Mouse (Mus musculus) heart, adult 2 months (tissue): ENCODE measurements around the gene Nrbf2. TPM values are rescaled to one million over a fixed set of nuclear protein-coding genes. Genes with fewer than 3 reads are reported as not detected.

Experiments used
- DNase-seq, 2 experiments: peaks; one replicate each; pipeline ENCODE4 v3.0.0; 2021
- H3K27ac ChIP-seq: fragments of 200-600 bp; 2 replicates; pipeline ENCODE4 v1.8.1; 2022
- H3K27me3 ChIP-seq: fragments of 200-500 bp; 2 replicates; pipeline ENCODE4 v1.6.1; 2012; ENCODE audit warnings: mild to moderate bottlenecking, low read length, inconsistent platforms, mixed read lengths; ENCODE audit not compliant: control insufficient read depth, insufficient read depth
- H3K36me3 ChIP-seq: fragments of 200-500 bp; 2 replicates; pipeline ENCODE4 v1.6.1; 2012; ENCODE audit warnings: low read length, inconsistent platforms; ENCODE audit not compliant: control insufficient read depth, insufficient read depth
- H3K4me1 ChIP-seq: fragments of 200-500 bp; 2 replicates; pipeline ENCODE4 v1.6.1; 2011; ENCODE audit warnings: low read length; ENCODE audit not compliant: control insufficient read depth, insufficient read depth
- H3K4me3 ChIP-seq: fragments of 200-600 bp; 2 replicates; pipeline ENCODE4 v1.8.1; 2022
- H3K79me2 ChIP-seq: fragments of 200-500 bp; replicated peaks from 2 replicates; pipeline ENCODE4 v1.6.1; 2012; ENCODE audit warnings: mild to moderate bottlenecking, inconsistent platforms, low read length, moderate library complexity, mixed read lengths; ENCODE audit not compliant: control insufficient read depth, insufficient read depth
- H3K9ac ChIP-seq: fragments of 200-500 bp; 2 replicates; pipeline ENCODE4 v1.6.1; 2012; ENCODE audit warnings: low read depth, mild to moderate bottlenecking, control low read depth, inconsistent platforms, low read length, mixed read lengths
- CTCF ChIP-seq: fragments of 200-600 bp; IDR thresholded peaks from 2 replicates; pipeline ENCODE4 v1.8.1; 2022; ENCODE audit warnings: antibody characterized with exemption, mild to moderate bottlenecking, moderate library complexity
- EP300 ChIP-seq: fragments of 200-500 bp; IDR thresholded peaks from 2 replicates; pipeline ENCODE4 v1.6.1; 2011; ENCODE audit warnings: low read depth, low read length, control low read depth; ENCODE audit not compliant: insufficient read depth
- POLR2A ChIP-seq: fragments of 200-500 bp; IDR thresholded peaks from 2 replicates; pipeline ENCODE4 v1.6.1; 2011; ENCODE audit warnings: mild to moderate bottlenecking, low read depth, low read length, control low read depth; ENCODE audit not compliant: insufficient read depth
- WGBS: fragments of 180-500 bp; shearing (Covaris S2); methylation state at CpG from one replicate; pipeline ENCODE4 v1.1.7; 2018; 5-methylcytosine and 5-hydroxymethylcytosine counted together
- intact Hi-C: fragments of 180-260 bp; cut with DNase I; formaldehyde crosslinking; loops from one replicate; pipeline ENCODE4 v1.15.1; 2025
- polyA plus RNA-seq: library from polyadenylated mRNA; depleted of rRNA; stranded (reverse); fragments of >200 nt; gene quantifications from 2 replicates; pipeline ENCODE4 v1.2.3, GENCODE M21; 2012
- total RNA-seq, 2 experiments: library from RNA; stranded (reverse); gene quantifications; 2 replicates each; pipeline ENCODE4 v1.2.3; 2021

The Nrbf2 gene
- total and polyA plus RNA-seq, 3 experiments, result 3.7 to 8.7 (median 5.4) TPM

- TF ChIP-seq CTCF (no peak), EP300 (no peak), POLR2A (no peak)
- intact Hi-C loops, result no loop called here
- Histone ChIP-seq H3K27me3 (no peaks in the 10 kb centered on the region), H3K36me3 (no peaks in the 10 kb centered on the region), H3K4me3 (no peak overlapping the region), H3K9ac (no peak overlapping the region), H3K79me2 (no peaks in the 10 kb centered on the region), H3K4me1 (no peaks in the 10 kb centered on the region; the same call in 1 of the 2 replicates), H3K27ac (no peak overlapping the region)
- 34% methylated on average over 17 of the region's 17 CpGs for WGBS
- DNase-seq, result no peak
Measured at GRCm38 (mm10) chr10:67320207-67320859, 35.2 kb upstream of the Nrbf2 start.

GRCm38 (mm10) chr10:67319016-67319725, 34.1 kb upstream of the Nrbf2 start:
- H3K36me3 ChIP-seq, result no peaks in the 10 kb centered on the region
- no peak overlapping the region for H3K9ac ChIP-seq
- H3K4me1 ChIP-seq, result no peaks in the 10 kb centered on the region; the same call in 1 of the 2 replicates
- DNase-seq, result no peak
- H3K79me2 ChIP-seq, result no peaks in the 10 kb centered on the region
- H3K4me3 ChIP-seq, result no peak overlapping the region
- intact Hi-C loops, result loop anchor here (5.0 to 10.0 kb wide), 2 partner anchors 663 to 966 kb away; no protein-coding TSS in a partner anchor
- TF ChIP-seq POLR2A (no peak), CTCF (no peak), EP300 (no peak)
- H3K27ac ChIP-seq, result no peak overlapping the region
- WGBS, result 92% methylated on average over 13 of the region's 13 CpGs
- H3K27me3 ChIP-seq, result no peaks in the 10 kb centered on the region

GRCm38 (mm10) chr10:67317931-67318460, 32.9 kb upstream of the Nrbf2 start:
- H3K79me2 ChIP-seq, result no peaks in the 10 kb centered on the region
- peak; percentile 37 to 46 for DNase-seq
- WGBS, result 7% methylated on average over 20 of the region's 20 CpGs
- H3K4me1 ChIP-seq, result no peaks in the 10 kb centered on the region; the same call in 1 of the 2 replicates
- no peak overlapping the region; the same call in 1 of the 2 replicates for H3K4me3 ChIP-seq
- intact Hi-C loops, result loop anchor here (5.0 to 10.0 kb wide), 2 partner anchors 664 to 967 kb away; no protein-coding TSS in a partner anchor
- no peaks in the 10 kb centered on the region for H3K27me3 ChIP-seq
- H3K36me3 ChIP-seq, result no peaks in the 10 kb centered on the region
- no peak overlapping the region for H3K27ac ChIP-seq
- no peak overlapping the region for H3K9ac ChIP-seq
- no peak for TF ChIP-seq POLR2A
- TF ChIP-seq EP300, result no peak
- TF ChIP-seq CTCF, result no peak

- H3K4me3 ChIP-seq, result no peak overlapping the region
- H3K27ac ChIP-seq, result no peak overlapping the region
- H3K9ac ChIP-seq, result no peak overlapping the region
- H3K4me1 ChIP-seq, result peaks cover 2% of the 10 kb centered on the region
- TF ChIP-seq POLR2A (no peak), EP300 (peak; percentile 75; the same call in 1 of the 2 replicates), CTCF (no peak; the same call in 1 of the 2 replicates)
- H3K36me3 ChIP-seq, result no peaks in the 10 kb centered on the region
- H3K79me2 ChIP-seq, result no peaks in the 10 kb centered on the region
- peak; percentile 44 to 62 for DNase-seq
- WGBS, result 12% methylated on average over 12 of the region's 12 CpGs
- no peaks in the 10 kb centered on the region for H3K27me3 ChIP-seq
- intact Hi-C loops, result loop anchor here (1.0 to 10.0 kb wide), 7 partner anchors 222 to 970 kb away; no protein-coding TSS in a partner anchor
Measured at GRCm38 (mm10) chr10:67314811-67315435, 29.8 kb upstream of the Nrbf2 start.

- intact Hi-C loops, result loop anchor here (10.0 kb wide), 1 partner anchor 972 kb away; no protein-coding TSS in a partner anchor
- H3K4me3 ChIP-seq, result no peak overlapping the region
- no peak overlapping the region for H3K27ac ChIP-seq
- H3K36me3 ChIP-seq, result no peaks in the 10 kb centered on the region
- 0 out of 2 replicates have a peak overlapping the region, but pooled peaks have one; percentile 25 for H3K9ac ChIP-seq
- no peak for TF ChIP-seq EP300
- no peak for TF ChIP-seq CTCF
- no peak for TF ChIP-seq POLR2A
- H3K27me3 ChIP-seq, result no peaks in the 10 kb centered on the region
- H3K79me2 ChIP-seq, result no peaks in the 10 kb centered on the region
- DNase-seq, result peak in 1 of 2 experiments; percentile 7
- WGBS, result 30% methylated on average over 6 of the region's 6 CpGs
- H3K4me1 ChIP-seq, result peaks cover 2% of the 10 kb centered on the region
Measured at GRCm38 (mm10) chr10:67312456-67312855, 27.4 kb upstream of the Nrbf2 start.
